Mouse (Mus musculus): ENCODE measurements around the gene Bzw1.

Gene Bzw1

GRCm38 (mm10) chr1:58396179-58396578 is 3.5 kb downstream of the Bzw1 start:
- no peak for DNase-seq (ENCODE audit: low spot score)

GRCm38 (mm10) chr1:58397731-58398130 is 5.0 kb downstream of the Bzw1 start:
- no peak for DNase-seq (ENCODE audit: low spot score)

DNA sequence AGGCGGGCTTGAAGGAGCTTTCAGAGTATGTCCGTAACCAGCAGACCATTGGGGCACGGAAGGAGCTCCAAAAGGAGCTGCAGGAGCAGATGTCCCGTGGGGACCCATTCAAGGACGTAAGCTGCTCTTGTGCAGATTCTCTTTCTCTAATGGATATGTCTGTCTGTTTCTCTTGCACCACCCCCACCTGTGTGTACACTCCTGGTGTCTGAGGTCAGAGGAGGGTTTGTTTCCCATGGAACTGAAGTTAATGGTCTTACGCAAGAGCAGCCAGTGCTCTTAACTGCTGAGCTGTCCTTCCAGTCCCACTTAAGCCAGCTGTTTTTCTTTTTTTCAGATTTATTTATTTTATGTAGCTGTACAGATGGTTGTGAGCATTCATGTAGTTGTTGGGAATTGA is 8.7 kb downstream of the Bzw1 start:
- DNase-seq (ENCODE audit: low spot score) = no peak

DNA sequence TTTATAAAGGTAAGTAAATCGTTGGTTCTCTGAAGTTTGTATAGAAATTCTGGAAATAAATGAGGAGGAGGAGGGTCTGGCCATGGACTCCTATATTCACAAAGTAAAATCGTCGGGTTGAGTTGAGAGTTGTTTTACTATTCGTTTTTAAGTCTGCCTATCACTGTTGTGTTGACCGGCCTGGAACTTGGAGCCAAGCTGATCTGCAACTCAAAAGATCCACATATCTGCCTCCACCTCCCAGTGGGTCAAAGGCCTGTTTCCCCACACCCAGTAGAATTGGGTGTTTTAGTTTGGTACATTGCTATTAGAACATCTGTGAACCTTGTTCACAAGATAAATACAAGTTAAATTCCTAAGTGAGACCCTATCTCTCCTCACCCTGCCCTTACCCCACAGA is 11.0 kb downstream of the Bzw1 start:
- DNase-seq (ENCODE audit: low spot score) = no peak

- DNase-seq (ENCODE audit: low spot score) = no peak
Observed at GRCm38 (mm10) chr1:58407321-58407720, 14.6 kb downstream of the Bzw1 start.

DNA sequence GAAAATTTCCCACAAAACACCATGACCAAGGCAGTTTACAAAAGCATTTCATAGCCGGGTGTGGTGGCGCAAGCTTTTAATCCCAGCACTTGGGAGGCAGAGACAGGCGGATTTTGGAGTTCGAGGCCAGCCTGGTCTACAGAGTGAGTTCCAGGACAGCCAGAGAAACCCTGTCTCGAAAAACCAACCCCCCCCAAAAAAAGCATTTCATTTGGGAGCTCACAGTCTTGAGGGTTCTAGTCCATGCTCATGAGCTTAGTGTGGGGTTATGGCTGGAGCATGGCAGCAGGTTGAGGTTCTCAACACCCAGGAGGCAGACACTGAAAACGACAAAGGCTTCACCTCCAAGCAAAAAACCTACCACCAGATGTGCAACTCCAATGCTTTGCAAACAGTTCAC is 15.4 kb downstream of the Bzw1 start:
- no peak for DNase-seq (ENCODE audit: low spot score)

- no peak for DNase-seq (ENCODE audit: low spot score)
Observed at GRCm38 (mm10) chr1:58409553-58410197, 17.0 kb downstream of the Bzw1 start.

DNA sequence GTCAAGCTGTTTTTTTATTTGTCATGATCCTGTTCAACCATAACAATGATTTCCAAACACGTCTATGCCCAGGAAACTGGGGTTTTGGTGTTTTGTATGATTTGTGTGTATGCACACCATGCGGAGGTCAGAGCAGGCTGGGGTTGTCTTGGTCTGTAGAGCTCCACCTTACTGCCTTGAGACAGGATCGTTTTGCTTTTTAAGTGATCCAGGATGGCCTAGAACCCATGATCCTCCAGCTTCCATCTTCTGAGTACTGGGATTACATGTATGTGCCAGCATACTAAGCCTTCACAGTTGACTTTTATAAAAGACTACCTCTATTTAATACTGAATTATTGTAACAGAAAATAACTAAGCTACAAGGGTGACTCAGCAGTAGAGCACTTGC is 17.5 kb downstream of the Bzw1 start:
- DNase-seq (ENCODE audit: low spot score) = no peak

- DNase-seq (ENCODE audit: low spot score) = no peak
Observed at GRCm38 (mm10) chr1:58410776-58411175, 18.1 kb downstream of the Bzw1 start.

- DNase-seq (ENCODE audit: low spot score) = no peak
Observed at GRCm38 (mm10) chr1:58415442-58415841, 22.7 kb downstream of the Bzw1 start.

DNA sequence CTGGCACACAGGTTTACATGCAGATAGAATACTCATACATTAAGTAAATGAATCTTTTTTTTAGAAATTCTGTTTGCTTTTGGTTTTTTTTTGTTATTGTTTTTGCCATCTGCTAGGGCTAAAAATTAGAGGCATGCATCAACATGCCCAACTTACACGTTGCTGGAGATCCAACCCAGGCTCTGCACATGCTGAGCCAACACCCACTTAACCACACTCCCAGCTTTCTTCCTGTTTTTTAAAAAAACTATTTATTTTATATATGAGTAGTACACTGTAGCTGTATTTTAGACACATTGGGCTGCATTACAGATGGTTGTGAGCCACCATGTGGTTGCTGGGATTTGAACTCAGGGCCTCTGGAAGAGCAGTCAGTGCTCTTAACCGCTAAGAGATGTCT is 23.4 kb downstream of the Bzw1 start:
- DNase-seq (ENCODE audit: low spot score) = no peak

DNA sequence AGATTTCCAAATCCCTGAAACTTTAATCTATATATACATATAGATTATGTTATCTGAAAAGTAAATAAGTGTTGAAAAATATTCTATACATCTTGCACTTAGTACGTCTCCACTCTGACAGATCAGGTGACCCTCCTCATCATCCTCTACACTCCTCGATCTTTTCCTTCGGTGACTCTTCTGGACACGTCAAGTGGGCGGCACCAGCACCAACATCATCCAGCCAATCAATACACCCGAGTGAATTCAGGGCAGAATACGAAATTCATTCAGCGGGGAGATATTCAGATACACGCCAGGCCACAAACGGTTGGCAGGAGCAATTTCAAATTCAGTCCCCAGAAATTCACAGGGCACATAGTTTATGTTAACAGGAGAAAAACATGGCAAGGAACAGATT is 27.3 kb downstream of the Bzw1 start:
- no peak for DNase-seq (ENCODE audit: low spot score)

GRCm38 (mm10) chr1:58420961-58421360 is 28.3 kb downstream of the Bzw1 start:
- no peak for DNase-seq (ENCODE audit: low spot score)

DNA sequence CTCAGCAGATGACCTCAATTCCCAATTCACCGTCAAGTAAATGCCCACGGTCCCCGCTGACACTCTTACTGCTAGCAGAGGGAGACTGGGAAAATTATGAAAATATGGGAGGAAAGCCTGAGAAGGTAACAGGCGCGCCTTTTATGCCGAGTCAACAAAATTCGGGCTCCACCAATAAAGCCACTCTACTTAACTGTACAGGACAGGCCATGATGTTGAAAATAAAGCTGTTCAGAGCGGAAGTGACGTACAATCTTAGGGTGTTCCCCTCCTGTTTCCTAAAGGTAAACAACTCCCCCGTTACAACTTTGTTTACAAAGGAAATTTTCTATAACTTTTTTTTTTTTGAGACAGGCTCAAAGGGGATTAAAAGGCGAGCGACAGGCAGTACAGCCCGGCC is 30.2 kb downstream of the Bzw1 start:
- DNase-seq (ENCODE audit: low spot score) = peak; percentile 74

DNA sequence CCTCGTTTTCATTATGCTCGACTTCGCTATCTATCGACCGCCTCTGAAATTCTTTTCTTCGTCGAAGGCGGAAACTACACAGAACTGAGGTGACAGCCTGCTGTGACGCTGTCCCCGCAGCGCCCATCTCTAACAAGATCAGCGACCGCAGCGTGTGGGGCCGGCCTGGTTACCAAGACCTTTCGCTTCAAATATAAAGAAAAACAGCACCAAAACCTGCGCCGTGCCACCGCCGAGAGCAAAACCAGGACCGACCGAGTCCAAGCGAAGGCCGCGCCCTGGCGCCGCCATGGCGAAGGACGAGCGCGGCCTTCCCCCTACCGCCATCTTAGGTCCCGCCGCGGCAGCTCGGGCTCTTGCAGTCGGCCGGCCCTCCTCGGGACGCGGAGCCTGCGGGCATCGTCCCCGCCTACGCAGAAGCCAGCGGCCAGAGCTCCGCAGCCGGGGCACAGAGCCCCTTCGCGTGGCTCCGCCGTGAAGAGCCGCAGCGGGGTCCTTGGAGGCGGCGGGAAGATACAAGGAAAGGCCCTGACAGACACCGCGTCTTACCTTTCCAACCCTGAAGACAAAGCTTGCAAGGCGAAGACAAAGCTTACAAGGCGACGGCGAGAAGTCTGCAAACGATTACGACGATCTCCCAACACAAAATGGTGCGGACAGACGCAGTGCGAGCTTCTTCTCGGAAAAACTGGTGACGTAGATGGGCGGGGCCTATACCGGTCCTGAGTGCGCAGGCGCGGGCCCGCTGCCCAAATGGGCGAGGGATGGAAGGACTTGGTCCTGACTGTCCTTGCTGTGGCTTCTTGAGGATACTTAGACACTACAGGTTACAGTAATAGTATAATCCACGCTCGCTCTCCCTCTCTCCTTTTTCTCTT is 30.9 kb downstream of the Bzw1 start, which contains the start of gene Clk1:
TSS of gene Clk1 (minus strand) at position 696 of the 878 bp plus-strand sequence.
- DNase-seq (ENCODE audit: low spot score) = peak; percentile 98

DNA sequence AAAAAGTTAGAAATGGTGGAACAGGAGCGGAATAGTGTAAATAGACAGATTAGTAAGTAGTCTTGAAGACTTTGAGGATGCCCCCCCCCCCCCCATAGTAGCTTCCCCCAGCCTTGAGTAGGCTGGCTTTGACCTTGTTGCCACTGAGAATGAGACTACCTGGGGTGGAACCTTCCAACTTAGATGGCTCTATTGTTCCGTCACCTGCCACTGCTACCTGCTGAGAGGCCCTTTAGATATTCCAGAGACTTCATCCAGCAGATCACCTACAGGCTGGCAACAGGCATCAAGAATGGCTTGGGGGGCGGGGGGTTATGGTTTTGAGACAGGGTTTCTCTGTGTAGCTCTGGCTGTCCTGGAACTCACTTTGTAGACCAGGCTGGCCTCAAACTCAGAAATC is 31.9 kb downstream of the Bzw1 start:
- no peak for DNase-seq (ENCODE audit: low spot score)

- no peak for DNase-seq (ENCODE audit: low spot score)
Observed at GRCm38 (mm10) chr1:58444691-58445090, 52.0 kb downstream of the Bzw1 start.

- peak; percentile 83 for DNase-seq (ENCODE audit: low spot score)
Observed at GRCm38 (mm10) chr1:58445143-58445722, 52.5 kb downstream of the Bzw1 start, which contains the start of the genes Nif3l1 and Ppil3. Gene Nif3l1 (plus strand): TSS chr1:58445151. Gene Ppil3 (minus strand): TSS chr1:58445486.

GRCm38 (mm10) chr1:58445861-58446260 is 53.2 kb downstream of the Bzw1 start:
- DNase-seq (ENCODE audit: low spot score) = no peak

- no peak for DNase-seq (ENCODE audit: low spot score)
Observed at GRCm38 (mm10) chr1:58447766-58448165, 55.1 kb downstream of the Bzw1 start.

DNA sequence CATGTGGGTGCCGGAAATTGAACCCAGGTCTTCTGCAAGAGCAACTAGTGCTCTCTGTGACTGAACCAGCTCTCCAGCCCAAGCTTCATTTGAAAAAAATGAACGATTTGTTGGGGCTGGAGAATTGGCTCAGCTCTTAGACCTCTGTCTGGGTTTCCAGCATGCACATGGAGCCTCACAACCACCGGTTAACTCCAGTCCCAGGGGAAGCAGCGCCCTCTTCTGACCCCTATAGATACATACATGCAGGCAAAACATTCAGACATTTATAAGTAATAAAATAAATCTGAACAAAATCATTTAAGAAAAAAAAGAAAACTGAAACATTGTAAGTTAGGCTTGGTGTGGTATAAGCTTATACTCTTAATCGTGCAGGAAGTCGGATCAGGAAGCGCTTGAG is 55.7 kb downstream of the Bzw1 start:
- DNase-seq (ENCODE audit: low spot score) = peak; percentile 3

- DNase-seq (ENCODE audit: low spot score) = no peak
Observed at GRCm38 (mm10) chr1:58454316-58454715, 61.6 kb downstream of the Bzw1 start.
